Comparison of ENCODE assay signal across 10 mouse cellular contexts in genomic region chr12:69299831-69300230, GRCm38 (mm10).
"Had no signal": no experiment of that assay in that cellular context is flagged by ENCODE, and none has a peak within 500 bp of the region (broad histone marks: within the 10 kb centered on the region; RNA-seq: fewer than 3 reads in every experiment).

No protein-coding gene starts in this region.

- H3K9me3 ChIP-seq: kidney, embryonic 15.5 days; limb, embryonic 12.5 days; midbrain, embryonic 15.5 days; stomach, embryonic 15.5 days had no signal

- H3K27me3 ChIP-seq: kidney, embryonic 15.5 days; limb, embryonic 12.5 days; midbrain, embryonic 15.5 days; stomach, embryonic 15.5 days had no signal

- DNase-seq: layer of hippocampus, adult 9-11 months; layer of hippocampus, postnatal 36 days; right cerebral cortex, postnatal 14 days; thymus, adult 2 months; thymus, postnatal 25 days had no signal

- H3K4me2 ChIP-seq: stomach, embryonic 15.5 days had no signal

- H3K27ac ChIP-seq: limb, embryonic 12.5 days; liver, embryonic 14.5 days; midbrain, embryonic 15.5 days; stomach, embryonic 15.5 days had no signal

- H3K4me3 ChIP-seq: midbrain, embryonic 15.5 days; stomach, embryonic 15.5 days had no signal

- ATAC-seq: midbrain, embryonic 15.5 days had no signal

- H3K9ac ChIP-seq: liver, embryonic 14.5 days; midbrain, embryonic 15.5 days; stomach, embryonic 15.5 days had no signal
